Mouse (Mus musculus): ENCODE measurements around the gene Olfml1.

GRCm38 (mm10) chr7:107540034-107540433, 27.2 kb upstream of the Olfml1 start:
- no peak for TF ChIP-seq CTCF (IDR thresholded peaks at IDR 0.05; ENCODE audit: extremely low read depth, insufficient read depth, insufficient read length, insufficient replicate concordance)
- TF ChIP-seq POLR2A (IDR thresholded peaks at IDR 0.05; ENCODE audit: low read depth, low read length), result no peak
